Mouse (Mus musculus) left cerebral cortex, adult 11 months (tissue): ENCODE measurements around the gene Rhox3f.
"Not testable (repeated sequence)": the region's sequence is repeated elsewhere in the genome, so short reads cannot be mapped to it uniquely, and the experiment has no call there.

Experiments
- DNase-seq: peaks from one replicate; pipeline ENCODE4 v3.0.0; 2022; ENCODE audit warnings: low spot score

The Rhox3f gene

GRCm38 (mm10) chrX:37580692-37581091 is at the start of gene Rhox3f:
TSS of gene Rhox3f (plus strand) at chrX:37580992.
- not testable (repeated sequence) for DNase-seq

DNA sequence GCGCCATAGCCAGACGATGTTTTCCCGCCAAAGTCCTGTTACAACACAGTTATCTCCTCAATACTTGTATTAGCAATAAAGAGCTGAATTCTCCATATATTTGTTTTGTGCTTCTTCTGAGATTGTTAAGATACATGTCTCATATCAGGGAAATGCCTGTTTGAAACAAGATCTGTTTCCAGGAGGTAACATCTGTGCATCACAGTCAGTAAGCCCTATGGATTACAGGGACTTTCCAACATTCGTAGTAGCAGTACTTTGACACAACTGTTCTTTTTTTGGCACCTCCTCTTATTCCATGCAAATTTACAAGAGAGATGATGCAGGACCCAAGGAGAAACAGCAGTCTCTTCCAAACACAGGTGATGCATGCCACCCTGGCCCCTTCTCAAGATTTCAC is 39.1 kb upstream of the Rhox3f start, which contains the start of gene Rhox3e:
Gene Rhox3e, plus strand, starts transcription at position 301 of the 400 bp plus-strand sequence.
- not testable (repeated sequence) for DNase-seq

DNA sequence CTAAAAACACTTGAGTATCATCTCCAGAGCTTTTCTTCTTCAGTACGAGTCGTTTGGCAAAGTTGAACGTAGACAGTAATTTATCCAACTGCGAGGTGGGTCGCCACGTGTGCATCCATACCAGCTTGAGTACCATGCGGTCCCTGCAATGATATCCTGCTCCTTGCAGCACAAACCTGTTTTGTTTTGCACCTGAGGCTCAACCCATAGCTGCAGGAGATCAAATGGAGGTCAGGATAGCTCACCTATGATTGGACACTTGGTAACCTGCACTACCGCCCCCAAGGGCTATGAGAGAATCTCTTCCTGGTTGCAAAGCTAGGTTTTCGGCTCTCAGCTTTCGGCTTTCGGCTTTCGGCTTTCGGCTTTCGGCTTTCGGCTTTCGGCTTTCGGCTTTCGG is 23.7 kb upstream of the Rhox3f start, which contains the start of gene Rhox4e:
Gene Rhox4e, plus strand, starts transcription at position 301 of the 400 bp plus-strand sequence.
- DNase-seq = not testable (repeated sequence)

DNA sequence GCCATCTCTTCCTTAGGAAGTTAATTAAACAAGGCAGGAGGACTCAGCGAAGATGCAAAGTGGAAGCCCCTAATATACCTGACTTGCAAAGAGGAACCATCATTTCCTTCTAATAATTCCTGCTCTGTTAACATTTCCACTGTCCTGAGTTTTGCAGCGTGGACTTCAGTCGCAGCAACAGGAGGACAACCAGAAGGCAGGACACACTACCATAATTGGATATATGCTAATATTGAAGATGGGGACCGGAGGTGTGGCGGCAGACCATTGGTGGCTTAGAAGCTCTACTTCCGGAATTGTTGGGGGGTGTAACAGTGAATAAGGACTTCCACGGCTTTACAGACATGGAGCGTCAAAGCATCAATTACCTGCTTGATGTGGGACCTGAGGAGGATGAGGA is 9.7 kb upstream of the Rhox3f start, which contains the start of gene Rhox2f:
Gene Rhox2f, plus strand, starts transcription at position 301 of the 400 bp plus-strand sequence.
- not testable (repeated sequence) for DNase-seq

DNA sequence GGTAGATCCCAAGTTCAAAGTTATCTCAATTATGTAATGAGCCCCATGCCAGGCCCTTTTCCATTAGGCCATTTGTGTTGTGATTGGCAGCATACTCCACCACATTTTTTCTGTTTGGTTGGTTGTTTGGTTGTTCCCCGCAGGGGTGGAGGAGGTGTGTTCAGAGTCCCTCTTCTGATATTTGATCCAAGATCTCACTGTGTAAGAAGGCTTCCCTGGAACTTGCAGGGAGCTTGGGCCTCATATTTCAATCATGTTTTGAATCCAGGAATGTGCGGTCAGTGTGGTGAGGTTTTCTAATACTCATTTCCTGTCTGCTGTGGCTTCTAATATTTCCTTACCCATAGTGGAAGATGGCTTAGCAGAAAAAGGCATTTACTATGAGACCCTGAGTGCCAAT is 8.2 kb upstream of the Rhox3f start:
- DNase-seq = not testable (repeated sequence)

GRCm38 (mm10) chrX:37607604-37608003 is 26.8 kb downstream of the Rhox3f start, which contains the start of gene Rhox4f:
TSS of gene Rhox4f (minus strand) at chrX:37607704.
- DNase-seq = not testable (repeated sequence)

GRCm38 (mm10) chrX:37628512-37628911 is 47.7 kb downstream of the Rhox3f start, which contains the start of gene Rhox3g:
TSS of gene Rhox3g (minus strand) at chrX:37628612.
- not testable (repeated sequence) for DNase-seq
